Mouse (Mus musculus) gastrocnemius, postnatal 14 days (tissue): ENCODE data around the gene Slc25a14. TPM values are rescaled to one million over a fixed set of nuclear protein-coding genes. Genes with fewer than 3 reads are reported as not detected.
A peak's percentile ranks its signal among the peaks of the same experiment; 100 is the strongest.

Source experiments
- DNase-seq: peaks from one replicate; pipeline ENCODE4 v3.0.0; 2021; ENCODE audit warnings: mixed read lengths
- intact Hi-C: fragments of 180-260 bp; cut with DNase I; formaldehyde crosslinking; loops from one replicate; pipeline ENCODE4 v1.15.1; 2025; ENCODE audit warnings: low total_unique reads
- long read RNA-seq, 2 experiments: library from polyadenylated mRNA; stranded (forward); transcript quantifications; one replicate each; pipeline ENCODE4 v2.0.0; 2021
- total RNA-seq, 2 experiments: library from RNA; stranded (reverse); gene quantifications; 2 replicates each; pipeline ENCODE4 v1.2.3; 2021

Gene Slc25a14
- total RNA-seq, result 1 to 10 TPM; 1.7 TPM
- long read RNA-seq, experiment 1, partial matches to known transcripts, result 0 of 4 reads
- long read RNA-seq, experiment 1, other reads (novel, unspliced or antisense), result 4 of 4 reads
- long read RNA-seq, experiment 2, partial matches to known transcripts, result 0 of 2 reads
- long read RNA-seq, experiment 2, other reads (novel, unspliced or antisense), result 1 of 2 reads

DNA sequence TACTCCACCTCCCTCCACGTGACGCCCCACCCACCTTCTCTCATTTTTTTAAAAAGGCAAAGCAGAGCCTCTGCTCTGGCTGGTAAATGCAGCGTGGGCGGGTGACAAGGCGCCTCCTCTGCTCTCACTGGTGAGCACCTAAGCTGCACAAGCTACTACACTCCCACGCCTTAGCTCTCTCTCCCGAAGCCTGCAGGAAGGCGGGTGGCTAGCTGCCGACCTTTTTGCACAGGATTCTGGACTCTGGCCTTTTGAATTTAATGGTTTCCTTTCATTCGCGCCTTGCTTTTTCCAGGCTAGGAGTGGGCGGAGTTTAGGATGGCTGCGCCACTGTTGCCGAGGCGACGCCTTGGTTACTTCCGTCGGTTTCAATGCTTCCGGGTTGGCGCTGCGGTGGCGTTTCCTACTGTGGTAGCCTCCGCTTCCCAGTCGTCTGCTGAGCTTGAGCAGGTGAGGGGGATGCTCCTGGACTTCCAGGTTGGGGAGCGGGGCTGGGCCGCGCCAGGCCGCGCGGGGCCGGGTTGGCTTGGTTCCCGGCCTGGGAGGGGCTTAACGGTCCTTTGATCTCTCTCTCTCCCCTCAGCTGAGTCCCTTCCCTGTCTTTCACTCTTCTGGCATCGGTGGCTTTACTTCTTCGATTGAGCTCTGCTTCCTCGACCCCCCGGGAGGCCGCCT is at the start of gene Slc25a14:
Gene Slc25a14, plus strand, starts transcription at position 35 of the 675 bp plus-strand sequence.
- DNase-seq, result peak; percentile 74
- intact Hi-C loops, result no loop called here

DNA sequence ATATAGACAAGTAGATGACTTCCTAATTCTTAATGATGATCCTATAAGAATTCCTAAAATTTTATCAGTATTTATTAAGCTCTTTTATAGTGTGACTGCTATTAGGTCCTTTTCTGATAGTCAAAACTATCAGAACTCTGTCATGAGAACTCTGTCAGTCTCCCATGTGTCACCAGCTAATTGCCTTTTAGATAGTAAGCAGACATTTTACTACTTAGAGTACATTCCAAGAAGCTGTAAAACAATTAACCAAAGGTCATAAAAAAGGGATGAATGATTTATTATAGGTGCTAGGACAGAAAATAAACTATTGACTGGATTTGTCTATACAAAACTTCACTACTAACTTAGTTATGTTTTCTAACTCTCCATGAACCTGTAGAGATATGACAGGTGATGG is 39.9 kb upstream of the Slc25a14 start:
- intact Hi-C loops, result no loop called here
- DNase-seq, result no peak

- no peak for DNase-seq
- intact Hi-C loops, result no loop called here
Observed at GRCm38 (mm10) chrX:48593721-48594098, 29.5 kb upstream of the Slc25a14 start.

GRCm38 (mm10) chrX:48594099-48594760 is 29.0 kb upstream of the Slc25a14 start, which contains the start of gene Zfp280c:
Zfp280c (minus strand) TSS chrX:48594504.
- DNase-seq, result peak; percentile 65
- intact Hi-C loops, result no loop called here

GRCm38 (mm10) chrX:48596053-48596452 is 27.2 kb upstream of the Slc25a14 start:
- intact Hi-C loops, result no loop called here
- no peak for DNase-seq

- intact Hi-C loops, result no loop called here
- DNase-seq, result no peak
Observed at GRCm38 (mm10) chrX:48596906-48597305, 26.3 kb upstream of the Slc25a14 start.

- DNase-seq, result no peak
- intact Hi-C loops, result no loop called here
Observed at GRCm38 (mm10) chrX:48604872-48605271, 18.3 kb upstream of the Slc25a14 start.

DNA sequence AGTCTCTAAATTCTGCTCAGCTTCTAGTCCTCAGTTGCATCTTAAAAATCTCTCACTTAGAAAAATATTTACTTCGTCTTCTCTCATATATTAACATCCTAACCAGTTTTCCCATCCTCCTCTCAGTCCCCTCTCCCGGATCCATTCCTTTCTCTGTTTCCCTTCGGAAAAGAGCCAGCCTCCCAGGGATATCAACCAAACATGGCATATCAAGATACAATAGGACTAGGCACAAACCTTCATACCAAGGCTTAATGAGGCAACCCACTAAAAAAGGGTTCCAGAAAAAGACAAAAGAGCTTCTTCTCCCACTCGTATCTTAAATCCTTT is 199 bp upstream of the Slc25a14 start:
- intact Hi-C loops, result no loop called here
- DNase-seq, result no peak

DNA sequence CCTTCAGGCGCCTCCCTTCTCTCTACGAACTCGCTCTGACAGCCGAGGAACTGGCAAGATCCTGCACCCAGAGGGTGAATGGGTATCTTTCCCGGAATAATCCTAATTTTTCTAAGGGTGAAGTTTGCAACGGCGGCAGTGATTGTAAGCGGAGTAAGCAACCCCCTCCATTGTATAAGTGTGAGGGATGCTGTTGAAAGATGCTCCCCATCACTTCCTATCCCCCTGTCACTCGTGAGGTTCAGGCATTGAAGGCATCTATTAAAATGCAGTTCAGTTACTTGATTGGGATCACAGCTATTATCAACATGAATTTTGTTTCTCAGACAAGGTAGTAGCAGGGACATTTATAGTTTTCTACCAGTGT is 824 bp downstream of the Slc25a14 start:
- no peak for DNase-seq
- intact Hi-C loops, result no loop called here

DNA sequence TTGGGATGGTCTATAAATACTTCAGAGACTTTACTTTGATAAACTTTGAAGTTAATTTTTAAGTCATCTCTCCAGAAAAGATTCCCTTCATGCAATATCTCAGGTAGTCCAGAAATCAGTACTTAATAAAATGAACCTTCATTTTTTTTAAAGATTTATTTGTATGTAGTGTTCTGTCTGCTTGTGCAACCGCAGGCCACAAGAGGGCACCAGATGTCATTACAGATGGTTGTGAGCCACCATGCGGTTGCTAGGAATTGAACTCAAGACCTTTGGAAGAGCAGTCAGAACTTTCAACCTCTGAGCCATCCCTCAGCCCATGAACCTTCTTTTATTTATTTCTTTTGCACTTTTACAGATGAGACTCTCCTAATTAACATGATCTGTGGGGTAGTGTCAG is 13.8 kb downstream of the Slc25a14 start:
- intact Hi-C loops, result no loop called here
- no peak for DNase-seq

- peak; percentile 7 for DNase-seq
Observed at GRCm38 (mm10) chrX:48644122-48644521, 20.9 kb downstream of the Slc25a14 start.

GRCm38 (mm10) chrX:48666807-48667206 is 43.6 kb downstream of the Slc25a14 start:
- intact Hi-C loops, result no loop called here
- no peak for DNase-seq

More at GRCm38 (mm10) chrX:48644122-48644521, 20.9 kb downstream of the Slc25a14 start:
- intact Hi-C loops, result no loop called here

GRCm38 (mm10) chrX:48669588-48669987 is 46.4 kb downstream of the Slc25a14 start:
- DNase-seq, result no peak
- intact Hi-C loops, result no loop called here

DNA sequence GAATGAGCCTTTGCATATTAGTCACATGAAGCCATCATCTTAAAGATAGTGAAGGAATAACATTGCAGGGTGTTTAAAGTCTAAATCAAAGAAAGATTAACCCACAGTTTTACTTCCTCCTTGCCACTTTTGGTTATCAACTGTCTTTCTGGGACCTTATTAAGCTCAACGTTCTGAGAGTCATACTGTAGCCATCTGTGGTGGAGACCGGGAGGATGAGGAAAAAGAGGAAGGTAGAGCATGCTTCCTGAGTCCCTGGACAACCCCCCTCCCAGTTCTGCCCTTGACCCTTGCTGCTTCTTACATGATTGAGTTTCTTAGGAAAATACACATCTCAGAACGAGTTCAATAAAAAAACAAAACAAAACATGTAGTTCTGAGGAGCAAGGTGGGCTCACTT is 48.5 kb downstream of the Slc25a14 start:
- intact Hi-C loops, result no loop called here
- no peak for DNase-seq

DNA sequence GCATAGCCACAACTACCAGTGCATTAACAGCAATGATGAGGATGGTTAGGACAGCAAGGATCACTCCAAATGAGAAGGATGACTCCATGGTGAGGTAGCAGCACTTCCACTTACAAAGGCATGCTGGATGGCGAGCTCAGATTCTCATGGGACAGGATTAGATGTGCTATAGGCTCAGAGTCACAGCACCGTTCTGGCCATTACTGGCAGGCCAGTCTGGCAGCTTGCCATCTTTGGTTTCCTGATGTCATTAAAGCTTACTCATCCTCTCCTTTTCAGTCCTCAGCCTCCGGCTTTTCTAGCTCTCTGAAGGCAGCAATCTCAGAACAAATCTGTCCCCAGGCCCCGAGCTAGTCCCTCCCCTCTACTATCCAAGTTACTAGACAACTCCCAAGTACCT is 51.0 kb downstream of the Slc25a14 start, which contains the start of gene Gpr119:
Gene Gpr119, minus strand, starts transcription at position 308 of the 400 bp plus-strand sequence.
- intact Hi-C loops, result no loop called here
- DNase-seq, result no peak

- peak; percentile 15 for DNase-seq
- intact Hi-C loops, result no loop called here
Observed at GRCm38 (mm10) chrX:48683451-48683850, 60.2 kb downstream of the Slc25a14 start.

GRCm38 (mm10) chrX:48683857-48684256 is 60.6 kb downstream of the Slc25a14 start:
- intact Hi-C loops, result no loop called here

DNA sequence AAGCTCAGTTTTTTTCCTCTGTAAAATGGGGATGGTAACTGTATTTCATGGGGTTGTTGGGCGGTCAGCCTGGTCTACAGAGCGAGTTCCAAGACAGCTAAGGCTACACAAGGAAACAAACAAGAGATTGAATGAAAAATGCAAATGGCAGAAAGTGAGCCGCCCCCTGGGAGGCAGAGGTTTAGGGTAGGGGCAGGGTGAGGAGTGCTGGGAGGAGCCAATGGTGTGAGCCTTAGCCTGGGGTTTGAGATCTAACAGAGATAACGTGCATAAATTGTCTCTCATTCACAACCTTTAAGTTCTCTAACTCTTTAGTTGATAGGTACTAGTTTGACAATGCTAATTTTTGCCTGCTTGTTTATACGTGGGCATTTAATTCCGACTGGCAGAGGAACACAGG is 71.2 kb downstream of the Slc25a14 start:
- intact Hi-C loops, result no loop called here
- no peak for DNase-seq

More at GRCm38 (mm10) chrX:48683857-48684256, 60.6 kb downstream of the Slc25a14 start:
- DNase-seq, result no peak

- peak; percentile 87 for DNase-seq
- intact Hi-C loops, result no loop called here
Observed at GRCm38 (mm10) chrX:48694864-48695371, 71.7 kb downstream of the Slc25a14 start, which contains the start of gene Rbmx2. Rbmx2 (plus strand) TSS chrX:48695004.

DNA sequence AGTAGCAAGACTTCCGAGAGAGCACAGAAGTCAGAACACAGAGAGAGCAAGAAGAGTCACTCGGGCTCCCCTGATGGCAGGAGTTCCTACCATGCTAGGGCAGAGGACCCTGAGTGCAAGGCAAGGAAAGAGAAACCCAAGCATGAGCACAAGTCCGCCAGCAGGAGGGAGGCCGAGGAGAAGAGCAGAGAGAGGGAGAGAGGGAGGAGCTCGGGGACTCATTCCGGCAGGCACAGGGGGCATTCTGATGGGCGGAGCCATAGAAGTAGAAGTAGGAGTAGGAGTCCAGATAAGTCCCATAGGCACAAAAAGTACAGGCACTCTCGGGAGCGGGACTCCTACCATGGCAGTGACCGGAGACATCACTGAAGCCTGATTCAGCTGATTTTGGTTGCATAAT is 86.5 kb downstream of the Slc25a14 start:
- DNase-seq, result no peak

More for the DNA sequence above, 86.5 kb downstream of the Slc25a14 start:
- intact Hi-C loops, result no loop called here
